Mouse (Mus musculus) CH12.LX (cell line): ENCODE data around the gene Vti1a.

Experiments used
- CTCF ChIP-seq, 2 experiments: IDR thresholded peaks in 1 of 2; conservative IDR thresholded peaks in 1 of 2; 2 replicates each; pipeline ENCODE4 v1.5.1; 2011 to 2012; ENCODE audit warnings: low read depth in 2 of 2, low read length in 2 of 2, improper control_type of control experiment in 1 of 2, inconsistent platforms in 1 of 2, mild to moderate bottlenecking in 1 of 2, moderate library complexity in 1 of 2
- E2F4 ChIP-seq: IDR thresholded peaks from 2 replicates; pipeline ENCODE4 v1.6.1; 2011; ENCODE audit warnings: low read depth, low read length, improper control_type of control experiment; ENCODE audit not compliant: insufficient replicate concordance
- MXI1 ChIP-seq: IDR thresholded peaks from 2 replicates; pipeline ENCODE4 v1.6.1; 2011; ENCODE audit warnings: mild to moderate bottlenecking, low read depth, low read length, improper control_type of control experiment
- PAX5 ChIP-seq: IDR thresholded peaks from 2 replicates; pipeline ENCODE4 v1.6.1; 2012; ENCODE audit warnings: low read length, inconsistent platforms, mixed read lengths
- RCOR1 ChIP-seq: conservative IDR thresholded peaks from 2 replicates; pipeline ENCODE4 v1.6.1; 2012; ENCODE audit warnings: low read depth, mild to moderate bottlenecking, inconsistent platforms, low read length, improper control_type of control experiment
- ZKSCAN1 ChIP-seq: IDR thresholded peaks from 2 replicates; pipeline ENCODE4 v1.6.1; 2012; ENCODE audit warnings: low read depth, inconsistent platforms, low read length, improper control_type of control experiment, borderline replicate concordance

GRCm38 (mm10) chr19:55592876-55593691 lies 277.0 kb downstream of the Vti1a start:
- no peak for TF ChIP-seq E2F4
- no peak for TF ChIP-seq CTCF (conservative IDR thresholded peaks at IDR 0.05 in 1 of 2, IDR thresholded peaks at IDR 0.05 in 1 of 2; ENCODE audit: low read depth in 2 of 2, low read length in 2 of 2)
- no peak for TF ChIP-seq ZKSCAN1
- no peak for TF ChIP-seq MXI1
- no peak for TF ChIP-seq PAX5
- TF ChIP-seq RCOR1 = no peak
